Mouse (Mus musculus) kidney, embryonic 15.5 days (tissue): ENCODE data around the gene Nol7. TPM values are rescaled to one million over a fixed set of nuclear protein-coding genes. Genes with fewer than 3 reads are reported as not detected.
A peak's percentile ranks its signal among the peaks of the same experiment; 100 is the strongest.

Experiments
- ATAC-seq: fragments of 200-750 bp; cut with Nextera tagmentation; replicated peaks from 2 replicates; pipeline ENCODE4 v1.8.0; 2017; ENCODE audit warnings: moderate TSS enrichment; ENCODE audit not compliant: low FRiP score
- H3K27ac ChIP-seq: fragments of 300-500 bp; sonication (generic); 2 replicates; pipeline ENCODE4 v1.5.1; 2015; ENCODE audit warnings: mild to moderate bottlenecking, inconsistent platforms
- H3K27me3 ChIP-seq: fragments of 300-500 bp; sonication (generic); 2 replicates; pipeline ENCODE4 v1.6.1; 2015; ENCODE audit warnings: inconsistent platforms
- H3K36me3 ChIP-seq: fragments of 300-500 bp; sonication (generic); 2 replicates; pipeline ENCODE4 v1.6.1; 2015; ENCODE audit warnings: inconsistent platforms
- H3K4me1 ChIP-seq: fragments of 300-500 bp; sonication (generic); 2 replicates; pipeline ENCODE4 v1.6.1; 2015; ENCODE audit warnings: inconsistent platforms
- H3K4me2 ChIP-seq: fragments of 300-500 bp; sonication (generic); 2 replicates; pipeline ENCODE4 v1.6.1; 2015; ENCODE audit warnings: moderate library complexity, mild to moderate bottlenecking, inconsistent platforms
- H3K4me3 ChIP-seq: fragments of 300-500 bp; sonication (generic); replicated peaks from 2 replicates; pipeline ENCODE4 v1.5.1; 2015; ENCODE audit warnings: mild to moderate bottlenecking, inconsistent platforms
- H3K9ac ChIP-seq: fragments of 300-500 bp; sonication (generic); 2 replicates; pipeline ENCODE4 v1.6.1; 2015; ENCODE audit warnings: mild to moderate bottlenecking, inconsistent platforms
- H3K9me3 ChIP-seq: fragments of 300-500 bp; sonication (generic); replicated peaks from 2 replicates; pipeline ENCODE4 v1.6.1; 2016; ENCODE audit warnings: inconsistent platforms
- WGBS: fragments of 180-500 bp; shearing (Covaris S2); methylation state at CpG from one replicate; pipeline ENCODE4 v1.1.7; 2015; ENCODE audit warnings: mixed read lengths; 5-methylcytosine and 5-hydroxymethylcytosine counted together
- polyA plus RNA-seq: library from polyadenylated mRNA; unstranded; fragments of >200 nt; fragmentation: Nextera tagmentation; extraction: Ambion mirVana; gene quantifications from 2 replicates; pipeline ENCODE4 v1.2.1, GENCODE M21; 2015

The Nol7 gene
- 135 and 137 TPM in 2 replicates for polyA plus RNA-seq

- peak within 1 kb of the TSS; percentile 69 for H3K4me2 ChIP-seq
- H3K36me3 ChIP-seq = peaks cover 68% of the 10 kb centered on the region
- peak within 1 kb of the TSS; percentile 85 for H3K9ac ChIP-seq
- peak within 1 kb of the TSS; percentile 88 for H3K4me3 ChIP-seq
- WGBS = 1% methylated on average over 67 of the region's 72 CpGs
- no peaks in the 10 kb centered on the region for H3K9me3 ChIP-seq
- peak; percentile 92 for ATAC-seq
- H3K27ac ChIP-seq = peak within 1 kb of the TSS; percentile 98
- H3K27me3 ChIP-seq = no peaks in the 10 kb centered on the region
- peaks cover 8% of the 10 kb centered on the region for H3K4me1 ChIP-seq
These were observed at the start of gene Nol7 for GRCm38 (mm10) chr13:43398297-43399080. Nol7 (plus strand) TSS chr13:43398390.

GRCm38 (mm10) chr13:43349376-43349775 is 48.8 kb upstream of the Nol7 start:
- Histone ChIP-seq H3K9me3 (no peaks in the 10 kb centered on the region), H3K36me3 (no peaks in the 10 kb centered on the region), H3K4me1 (no peaks in the 10 kb centered on the region), H3K9ac (no peak overlapping the region), H3K4me3 (no peak overlapping the region), H3K27me3 (no peaks in the 10 kb centered on the region), H3K4me2 (no peak overlapping the region), H3K27ac (no peak overlapping the region)
- 88% methylated on average over 8 of the region's 8 CpGs for WGBS
- no peak for ATAC-seq

GRCm38 (mm10) chr13:43350489-43351169 is 47.6 kb upstream of the Nol7 start:
- no peaks in the 10 kb centered on the region for H3K9me3 ChIP-seq
- WGBS = 70% methylated on average over 9 of the region's 9 CpGs
- no peaks in the 10 kb centered on the region for H3K27me3 ChIP-seq
- no peaks in the 10 kb centered on the region for H3K36me3 ChIP-seq
- no peak overlapping the region for H3K4me2 ChIP-seq
- H3K4me1 ChIP-seq = 0 out of 2 replicates have a peak, but pooled peaks cover 4% of the 10 kb centered on the region
- H3K4me3 ChIP-seq = no peak overlapping the region
- no peak overlapping the region for H3K27ac ChIP-seq
- ATAC-seq = no peak
- H3K9ac ChIP-seq = no peak overlapping the region

- no peak overlapping the region for H3K9ac ChIP-seq
- no peaks in the 10 kb centered on the region for H3K9me3 ChIP-seq
- no peak overlapping the region for H3K4me2 ChIP-seq
- 63% methylated on average over 4 of the region's 4 CpGs for WGBS
- ATAC-seq = no peak
- H3K27ac ChIP-seq = no peak overlapping the region
- no peak overlapping the region for H3K4me3 ChIP-seq
- no peaks in the 10 kb centered on the region for H3K27me3 ChIP-seq
- no peaks in the 10 kb centered on the region for H3K36me3 ChIP-seq
- H3K4me1 ChIP-seq = 0 out of 2 replicates have a peak, but pooled peaks cover 4% of the 10 kb centered on the region
These were observed 44.8 kb upstream of the Nol7 start for GRCm38 (mm10) chr13:43353356-43353755.

- no peaks in the 10 kb centered on the region for H3K9me3 ChIP-seq
- no peak for ATAC-seq
These were observed 43.8 kb upstream of the Nol7 start for GRCm38 (mm10) chr13:43354362-43354761.

GRCm38 (mm10) chr13:43356346-43357125 is 41.7 kb upstream of the Nol7 start:
- ATAC-seq = no peak
- H3K27me3 ChIP-seq = no peaks in the 10 kb centered on the region
- no peaks in the 10 kb centered on the region for H3K36me3 ChIP-seq

More at GRCm38 (mm10) chr13:43354362-43354761, 43.8 kb upstream of the Nol7 start:
- H3K36me3 ChIP-seq = no peaks in the 10 kb centered on the region
- H3K4me3 ChIP-seq = no peak overlapping the region
- no peaks in the 10 kb centered on the region for H3K27me3 ChIP-seq
- WGBS = 57% methylated on average over 12 of the region's 12 CpGs
- no peak overlapping the region for H3K4me2 ChIP-seq
- 0 out of 2 replicates have a peak, but pooled peaks cover 4% of the 10 kb centered on the region for H3K4me1 ChIP-seq
- no peak overlapping the region for H3K27ac ChIP-seq
- H3K9ac ChIP-seq = no peak overlapping the region

GRCm38 (mm10) chr13:43360534-43360933 is 37.7 kb upstream of the Nol7 start:
- Histone ChIP-seq H3K4me3 (no peak overlapping the region), H3K9ac (no peak overlapping the region), H3K9me3 (no peaks in the 10 kb centered on the region), H3K4me1 (peaks cover 8% of the 10 kb centered on the region), H3K36me3 (no peaks in the 10 kb centered on the region), H3K4me2 (no peak overlapping the region), H3K27me3 (no peaks in the 10 kb centered on the region), H3K27ac (no peak overlapping the region)
- no peak for ATAC-seq
- 67% methylated on average over 6 of the region's 6 CpGs for WGBS

More at GRCm38 (mm10) chr13:43356346-43357125, 41.7 kb upstream of the Nol7 start:
- no peak overlapping the region for H3K9ac ChIP-seq
- 92% methylated on average over 14 of the region's 14 CpGs for WGBS
- no peak overlapping the region for H3K4me3 ChIP-seq
- H3K27ac ChIP-seq = no peak overlapping the region
- H3K4me1 ChIP-seq = 0 out of 2 replicates have a peak, but pooled peaks cover 4% of the 10 kb centered on the region
- no peak overlapping the region for H3K4me2 ChIP-seq
- H3K9me3 ChIP-seq = no peaks in the 10 kb centered on the region

GRCm38 (mm10) chr13:43362353-43362752 is 35.8 kb upstream of the Nol7 start:
- Histone ChIP-seq H3K9me3 (no peaks in the 10 kb centered on the region), H3K27ac (no peak overlapping the region), H3K27me3 (no peaks in the 10 kb centered on the region), H3K4me2 (no peak overlapping the region), H3K4me1 (peaks cover 13% of the 10 kb centered on the region), H3K36me3 (no peaks in the 10 kb centered on the region), H3K9ac (no peak overlapping the region), H3K4me3 (no peak overlapping the region)
- ATAC-seq = no peak
- WGBS = 63% methylated on average over 9 of the region's 9 CpGs

- no peaks in the 10 kb centered on the region for H3K36me3 ChIP-seq
- peak within 1 kb of the TSS; percentile 66 for H3K4me3 ChIP-seq
- peak within 1 kb of the TSS; percentile 68 for H3K9ac ChIP-seq
- peak; percentile 94 for ATAC-seq
- H3K9me3 ChIP-seq = no peaks in the 10 kb centered on the region
- H3K4me1 ChIP-seq = peaks cover 13% of the 10 kb centered on the region
- peak within 1 kb of the TSS; percentile 87 for H3K4me2 ChIP-seq
- no peaks in the 10 kb centered on the region for H3K27me3 ChIP-seq
- 15% methylated on average over 42 of the region's 42 CpGs for WGBS
- H3K27ac ChIP-seq = peak within 1 kb of the TSS; percentile 73
These were observed 33.0 kb upstream of the Nol7 start, which contains the start of gene Sirt5 for GRCm38 (mm10) chr13:43364985-43365824. Sirt5 (plus strand) TSS chr13:43365496.

GRCm38 (mm10) chr13:43365825-43366184 is 32.4 kb upstream of the Nol7 start:
- no peaks in the 10 kb centered on the region for H3K9me3 ChIP-seq
- peaks cover 4% of the 10 kb centered on the region for H3K36me3 ChIP-seq
- H3K27ac ChIP-seq = peak overlapping the region; percentile 73
- peak overlapping the region; percentile 66 for H3K4me3 ChIP-seq
- peak overlapping the region; percentile 68 for H3K9ac ChIP-seq
- 6% methylated on average over 11 of the region's 11 CpGs for WGBS
- peak overlapping the region; percentile 87 for H3K4me2 ChIP-seq
- peaks cover 13% of the 10 kb centered on the region for H3K4me1 ChIP-seq
- ATAC-seq = peak; percentile 59; the same call in 1 of the 2 replicates
- H3K27me3 ChIP-seq = no peaks in the 10 kb centered on the region

- no peak for ATAC-seq
- WGBS = 67% methylated on average over 6 of the region's 6 CpGs
These were observed 28.1 kb upstream of the Nol7 start for GRCm38 (mm10) chr13:43370063-43370462.

More at GRCm38 (mm10) chr13:43370063-43370462, 28.1 kb upstream of the Nol7 start:
- H3K9me3 ChIP-seq = no peaks in the 10 kb centered on the region
- H3K4me2 ChIP-seq = no peak overlapping the region
- peaks cover 12% of the 10 kb centered on the region for H3K4me1 ChIP-seq
- no peaks in the 10 kb centered on the region for H3K27me3 ChIP-seq
- peaks cover 26% of the 10 kb centered on the region for H3K36me3 ChIP-seq
- H3K27ac ChIP-seq = no peak overlapping the region
- H3K9ac ChIP-seq = no peak overlapping the region
- no peak overlapping the region for H3K4me3 ChIP-seq
